ENCODE assay signal across 11 mouse cellular contexts in the genomic region with DNA sequence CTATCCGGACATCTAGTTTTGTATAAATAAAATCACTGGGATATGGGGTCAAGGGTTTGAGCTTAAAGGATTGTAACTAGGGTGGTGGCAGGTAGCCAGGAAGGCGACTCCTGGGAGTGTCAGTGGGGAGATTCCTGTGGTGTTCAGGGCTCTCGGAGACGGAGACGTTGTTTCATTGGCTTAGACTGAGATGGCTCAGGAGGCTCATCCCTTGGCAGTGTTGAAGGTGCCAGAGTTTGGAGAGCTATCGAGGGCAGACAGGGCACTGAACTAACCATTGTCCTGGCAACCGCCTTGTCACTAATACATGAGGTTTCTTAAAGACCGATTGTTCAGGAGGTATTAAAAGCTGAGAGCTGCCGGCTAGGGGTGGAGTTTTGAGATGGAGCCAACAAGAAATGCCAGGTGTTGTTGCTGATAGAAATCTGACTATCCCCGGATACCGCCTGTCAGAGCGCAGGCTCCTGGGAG.
DNase-seq lines count a peak whose midpoint lies in the region; ATAC-seq lines count a peak whose summit lies in the region.
"Had no signal": no experiment of that assay in that cellular context is flagged by ENCODE, and none has a peak within 500 bp of the region (broad histone marks: within the 10 kb centered on the region; RNA-seq: fewer than 3 reads in every experiment).

No protein-coding gene starts in this region.

- no peaks in the 10 kb centered on the region for H3K9me3 ChIP-seq in limb, embryonic 13.5 days
- no peaks in the 10 kb centered on the region for H3K9me3 ChIP-seq in limb, embryonic 10.5 days (replicated peaks)
- H3K9me3 ChIP-seq in stomach, embryonic 16.5 days (replicated peaks; ENCODE audit: control insufficient read depth, low read length): no peaks in the 10 kb centered on the region
- H3K9me3 ChIP-seq: midbrain, embryonic 10.5 days had no signal

- peak; percentile 20 to 42 for DNase-seq in cerebellum, postnatal 14 days
- no peak for DNase-seq in cerebellum, postnatal 36 days
- DNase-seq in limb, embryonic 10.5 days (ENCODE audit: low spot score): no peak
- peak; percentile 76 for DNase-seq in kidney, postnatal 14 days
- DNase-seq in embryo, embryonic 9.5 days (ENCODE audit: extremely low spot score): no peak
- DNase-seq in spleen, adult 18-20 months: no peak
- DNase-seq: liver had no signal

- no peaks in the 10 kb centered on the region for H3K36me3 ChIP-seq in limb, embryonic 13.5 days
- H3K36me3 ChIP-seq in limb, embryonic 10.5 days: no peaks in the 10 kb centered on the region
- H3K36me3 ChIP-seq in stomach, embryonic 16.5 days (ENCODE audit: control insufficient read depth, insufficient read depth, low read length): no peaks in the 10 kb centered on the region
- H3K36me3 ChIP-seq: midbrain, embryonic 10.5 days had no signal

- no peak overlapping the region for H3K4me3 ChIP-seq in limb, embryonic 13.5 days
- no peak overlapping the region for H3K4me3 ChIP-seq in limb, embryonic 10.5 days
- H3K4me3 ChIP-seq in stomach, embryonic 16.5 days (replicated peaks; ENCODE audit: low read length): no peak overlapping the region
- H3K4me3 ChIP-seq: midbrain, embryonic 10.5 days had no signal

- no peaks in the 10 kb centered on the region for H3K27me3 ChIP-seq in limb, embryonic 13.5 days
- H3K27me3 ChIP-seq in limb, embryonic 10.5 days (ENCODE audit: low read depth, poor library complexity, severe bottlenecking): no peaks in the 10 kb centered on the region
- no peaks in the 10 kb centered on the region for H3K27me3 ChIP-seq in stomach, embryonic 16.5 days (ENCODE audit: control insufficient read depth, insufficient read depth, low read length)

- H3K4me1 ChIP-seq in limb, embryonic 13.5 days: peaks cover 59% of the 10 kb centered on the region
- H3K4me1 ChIP-seq in limb, embryonic 10.5 days: peaks cover 24% of the 10 kb centered on the region
- peaks cover 27% of the 10 kb centered on the region for H3K4me1 ChIP-seq in stomach, embryonic 16.5 days (ENCODE audit: control insufficient read depth, insufficient read depth, low read length)
- H3K4me1 ChIP-seq: midbrain, embryonic 10.5 days had no signal

- H3K27ac ChIP-seq in limb, embryonic 13.5 days: peak overlapping the region; percentile 33; the same call in 1 of the 2 replicates
- no peak overlapping the region for H3K27ac ChIP-seq in limb, embryonic 10.5 days
- peak overlapping the region; percentile 46; the same call in 1 of the 2 replicates for H3K27ac ChIP-seq in stomach, embryonic 16.5 days (ENCODE audit: low read length)
- H3K27ac ChIP-seq: midbrain, embryonic 10.5 days had no signal

- 54% methylated on average over 12 of the region's 12 CpGs for WGBS in limb, embryonic 13.5 days
- 83% methylated on average over 12 of the region's 12 CpGs for WGBS in limb, embryonic 10.5 days
- WGBS in stomach, embryonic 16.5 days: 45% methylated on average over 12 of the region's 12 CpGs

- H3K4me2 ChIP-seq in limb, embryonic 13.5 days (replicated peaks): no peak overlapping the region
- no peak overlapping the region; the same call in 1 of the 2 replicates for H3K4me2 ChIP-seq in stomach, embryonic 16.5 days (ENCODE audit: low read depth, low read length)

- ATAC-seq in limb, embryonic 13.5 days (ENCODE audit: low FRiP score, low read depth): no peak
- ATAC-seq in stomach, embryonic 16.5 days (ENCODE audit: insufficient read depth, low FRiP score): peak; percentile 15; the same call in 1 of the 2 replicates
- ATAC-seq: forebrain, embryonic 16.5 days had no signal

- H3K9ac ChIP-seq in limb, embryonic 13.5 days: no peak overlapping the region
- no peak overlapping the region for H3K9ac ChIP-seq in stomach, embryonic 16.5 days (ENCODE audit: low read length)

Comparison
In these comparisons a context has a peak if more than half of its experiments do, and no peak if none do; other contexts are left out.
1. DNase-seq: peak in cerebellum, postnatal 14 days (2 of 2) and kidney, postnatal 14 days (single experiment); none in cerebellum, postnatal 36 days (0 of 2), limb, embryonic 10.5 days (single experiment), embryo, embryonic 9.5 days (single experiment) and spleen, adult 18-20 months (0 of 2).